Mouse (Mus musculus) adrenal gland, postnatal 10 days (tissue): Measurements from ENCODE around the gene Hnrnpl. TPM values are rescaled to one million over a fixed set of nuclear protein-coding genes. Genes with fewer than 3 reads are reported as not detected.

Experiments
- total RNA-seq, 2 experiments: library from RNA; stranded (reverse); gene quantifications; 2 replicates each; pipeline ENCODE4 v1.2.3; 2021

The Hnrnpl gene
- total RNA-seq, 2 experiments from 2014 or later: 459 to 528 TPM

Other genes with a start within 250 kb of the Hnrnpl start
- gene Samd4b, start 210.4 kb upstream of the Hnrnpl start, total RNA-seq: 10 to 100 TPM; 45.5 to 49.6 TPM
- 10 to 100 TPM; 19.4 to 20.4 TPM for gene Pak4, start 210.4 kb upstream of the Hnrnpl start, total RNA-seq
- not detected for gene Acp7, start 177.2 kb upstream of the Hnrnpl start, total RNA-seq
- 1 to 10 TPM; 1.0 to 2.0 TPM for gene Fbxo27, start 115.7 kb upstream of the Hnrnpl start, total RNA-seq
- gene Fbxo17, start 91.7 kb upstream of the Hnrnpl start, total RNA-seq: 1 to 10 TPM; 3.7 to 6.0 TPM
- gene Mrps12, start 66.7 kb upstream of the Hnrnpl start, total RNA-seq: 10 to 100 TPM; 63.8 to 72.4 TPM
- gene Sars2, start 66.5 kb upstream of the Hnrnpl start, total RNA-seq: 10 to 100 TPM; 17.5 to 23.7 TPM
- not detected for gene Ccer2, start 52.4 kb upstream of the Hnrnpl start, total RNA-seq
- gene Sirt2, start 41.8 kb upstream of the Hnrnpl start, total RNA-seq: 10 to 100 TPM; 68.8 to 74.9 TPM
- 10 to 100 TPM; 25.1 to 25.3 TPM for gene Nfkbib, start 41.0 kb upstream of the Hnrnpl start, total RNA-seq
- gene Rinl, start 19.6 kb upstream of the Hnrnpl start, total RNA-seq: 1 to 10 TPM; 3.7 to 4.9 TPM
- gene Ech1, start 16.7 kb downstream of the Hnrnpl start, total RNA-seq: 1,000 to 10,000 TPM; 1,178 to 1,235 TPM
- 10 to 100 TPM; 25.9 to 55.7 TPM for gene Lgals4, start 25.3 kb downstream of the Hnrnpl start, total RNA-seq
- gene Lgals7, start 55.3 kb downstream of the Hnrnpl start, total RNA-seq: 1 to 10 TPM; 1.2 to 2.1 TPM
- under 1 TPM; 0.15 to 0.67 TPM for gene Capn12, start 72.9 kb downstream of the Hnrnpl start, total RNA-seq
- 100 to 1,000 TPM; 236 to 261 TPM for gene Actn4, start 153.8 kb downstream of the Hnrnpl start, total RNA-seq
- 100 to 1,000 TPM; 240 to 250 TPM for gene Eif3k, start 173.3 kb downstream of the Hnrnpl start, total RNA-seq
- 1 to 10 TPM; 3.3 to 4.9 TPM for gene Map4k1, start 173.5 kb downstream of the Hnrnpl start, total RNA-seq